Mouse (Mus musculus) limb, embryonic 11.5 days (tissue): Measurements from ENCODE around the gene Tle3. TPM values are rescaled to one million over a fixed set of nuclear protein-coding genes. Genes with fewer than 3 reads are reported as not detected.
A peak's percentile ranks its signal among the peaks of the same experiment; 100 is the strongest.

ENCODE experiments used
- ATAC-seq: fragments of 200-750 bp; cut with Nextera tagmentation; 2 replicates; pipeline ENCODE4 v1.8.0; 2017; ENCODE audit warnings: low read depth; ENCODE audit not compliant: insufficient number of reproducible peaks, low FRiP score, low TSS enrichment
- DNase-seq: peaks from one replicate; pipeline ENCODE4 v3.0.0-alpha.2; 2015; ENCODE audit warnings: low spot score
- H3K27ac ChIP-seq: fragments of 300-500 bp; sonication (generic); replicated peaks from 2 replicates; pipeline ENCODE4 v1.5.1; 2014; ENCODE audit warnings: low read depth, mild to moderate bottlenecking, low read length
- H3K27me3 ChIP-seq: fragments of 300-500 bp; sonication (generic); 2 replicates; pipeline ENCODE4 v1.6.1; 2014; ENCODE audit warnings: mild to moderate bottlenecking, low read length, mixed read lengths; ENCODE audit not compliant: control insufficient read depth, insufficient read depth
- H3K36me3 ChIP-seq: fragments of 300-500 bp; sonication (generic); 2 replicates; pipeline ENCODE4 v1.6.1; 2014; ENCODE audit warnings: mild to moderate bottlenecking, low read length, moderate library complexity, mixed read lengths; ENCODE audit not compliant: control insufficient read depth, insufficient read depth
- H3K4me1 ChIP-seq: fragments of 300-500 bp; sonication (generic); 2 replicates; pipeline ENCODE4 v1.6.1; 2014; ENCODE audit warnings: low read length, mixed read lengths; ENCODE audit not compliant: control insufficient read depth, insufficient read depth
- H3K4me2 ChIP-seq: fragments of 300-500 bp; sonication (generic); 2 replicates; pipeline ENCODE4 v1.6.1; 2014; ENCODE audit warnings: low read depth, mild to moderate bottlenecking, moderate library complexity; ENCODE audit not compliant: severe bottlenecking
- H3K4me3 ChIP-seq: fragments of 300-500 bp; sonication (generic); 2 replicates; pipeline ENCODE4 v1.5.1; 2014; ENCODE audit warnings: low read depth, low read length
- H3K9ac ChIP-seq: fragments of 300-500 bp; sonication (generic); 2 replicates; pipeline ENCODE4 v1.6.1; 2014; ENCODE audit warnings: mild to moderate bottlenecking, low read length
- H3K9me3 ChIP-seq: fragments of 300-500 bp; sonication (generic); 2 replicates; pipeline ENCODE4 v1.6.1; 2016; ENCODE audit warnings: low read length; ENCODE audit not compliant: control insufficient read depth
- WGBS: fragments of 180-500 bp; shearing (Covaris S2); extraction: QIAGEN DNeasy Blood & Tissue Kit; methylation state at CpG from one replicate; pipeline ENCODE4 v1.1.7; 2014; 5-methylcytosine and 5-hydroxymethylcytosine counted together
- polyA plus RNA-seq: library from polyadenylated mRNA; unstranded; fragments of >200 nt; fragmentation: Nextera tagmentation; extraction: Ambion mirVana; gene quantifications from 2 replicates; pipeline ENCODE4 v1.2.1, GENCODE M21; 2014

Gene Tle3
- 42.8 and 43.4 TPM in 2 replicates for polyA plus RNA-seq

GRCm38 (mm10) chr9:61371755-61372509, at the start of gene Tle3:
TSS of gene Tle3 (plus strand) at chr9:61372366.
- H3K9me3 ChIP-seq, result no peaks in the 10 kb centered on the region
- WGBS, result under 1% methylated on average over 35 of the region's 35 CpGs
- peak within 1 kb of the TSS; percentile 94 for H3K27ac ChIP-seq
- DNase-seq, result peak; percentile 99
- H3K4me1 ChIP-seq, result peaks cover 40% of the 10 kb centered on the region
- ATAC-seq, result peak; percentile 75
- no peaks in the 10 kb centered on the region; the same call in 1 of the 2 replicates for H3K36me3 ChIP-seq
- peak within 1 kb of the TSS; percentile 99 for H3K9ac ChIP-seq
- peak within 1 kb of the TSS; percentile 95 for H3K4me2 ChIP-seq
- H3K27me3 ChIP-seq, result no peaks in the 10 kb centered on the region
- H3K4me3 ChIP-seq, result peak within 1 kb of the TSS; percentile 97

- H3K27ac ChIP-seq, result no peak overlapping the region
- H3K4me1 ChIP-seq, result peaks cover 8% of the 10 kb centered on the region; the same call in 1 of the 2 replicates
- WGBS, result 77% methylated on average over 5 of the region's 5 CpGs
Observed at GRCm38 (mm10) chr9:61323221-61323620, 48.9 kb upstream of the Tle3 start.

GRCm38 (mm10) chr9:61323879-61324278, 48.3 kb upstream of the Tle3 start:
- H3K4me2 ChIP-seq, result no peak overlapping the region
- no peak overlapping the region for H3K4me3 ChIP-seq
- WGBS, result 43% methylated on average over 3 of the region's 3 CpGs
- H3K4me1 ChIP-seq, result peaks cover 8% of the 10 kb centered on the region; the same call in 1 of the 2 replicates
- no peak overlapping the region for H3K27ac ChIP-seq
- H3K27me3 ChIP-seq, result no peaks in the 10 kb centered on the region
- DNase-seq (no peak), ATAC-seq (no peak)
- H3K9me3 ChIP-seq, result no peaks in the 10 kb centered on the region
- no peaks in the 10 kb centered on the region for H3K36me3 ChIP-seq
- H3K9ac ChIP-seq, result no peak overlapping the region

More at GRCm38 (mm10) chr9:61323221-61323620, 48.9 kb upstream of the Tle3 start:
- Histone ChIP-seq H3K9ac (no peak overlapping the region), H3K27me3 (no peaks in the 10 kb centered on the region), H3K4me3 (no peak overlapping the region), H3K4me2 (no peak overlapping the region), H3K9me3 (no peaks in the 10 kb centered on the region), H3K36me3 (no peaks in the 10 kb centered on the region)
- DNase-seq (no peak), ATAC-seq (no peak)

- Histone ChIP-seq H3K9me3 (no peaks in the 10 kb centered on the region), H3K9ac (no peak overlapping the region), H3K27ac (no peak overlapping the region), H3K4me3 (no peak overlapping the region), H3K4me1 (peaks cover 8% of the 10 kb centered on the region; the same call in 1 of the 2 replicates), H3K27me3 (no peaks in the 10 kb centered on the region), H3K4me2 (no peak overlapping the region), H3K36me3 (no peaks in the 10 kb centered on the region)
- ATAC-seq (no peak), DNase-seq (no peak)
- 11% methylated on average over 12 of the region's 12 CpGs for WGBS
Observed at GRCm38 (mm10) chr9:61324354-61324753, 47.8 kb upstream of the Tle3 start.

- no peak overlapping the region for H3K4me3 ChIP-seq
- no peaks in the 10 kb centered on the region for H3K36me3 ChIP-seq
- no peak overlapping the region for H3K9ac ChIP-seq
- peaks cover 7% of the 10 kb centered on the region; the same call in 1 of the 2 replicates for H3K4me1 ChIP-seq
- H3K4me2 ChIP-seq, result no peak overlapping the region
- no peak overlapping the region for H3K27ac ChIP-seq
- ATAC-seq (no peak), DNase-seq (no peak)
- no peaks in the 10 kb centered on the region for H3K9me3 ChIP-seq
- no peaks in the 10 kb centered on the region for H3K27me3 ChIP-seq
- 20% methylated on average over 2 of the region's 2 CpGs for WGBS
Observed at GRCm38 (mm10) chr9:61325012-61325411, 47.2 kb upstream of the Tle3 start.

- Histone ChIP-seq H3K4me3 (no peak overlapping the region), H3K4me1 (0 out of 2 replicates have a peak, but pooled peaks cover 5% of the 10 kb centered on the region), H3K36me3 (no peaks in the 10 kb centered on the region), H3K4me2 (no peak overlapping the region), H3K9ac (no peak overlapping the region), H3K27ac (no peak overlapping the region), H3K9me3 (no peaks in the 10 kb centered on the region), H3K27me3 (no peaks in the 10 kb centered on the region)
- 12% methylated on average over 7 of the region's 7 CpGs for WGBS
- DNase-seq (no peak), ATAC-seq (no peak)
Observed at GRCm38 (mm10) chr9:61325931-61326351, 46.2 kb upstream of the Tle3 start.

GRCm38 (mm10) chr9:61326922-61327321, 45.2 kb upstream of the Tle3 start:
- H3K27me3 ChIP-seq, result no peaks in the 10 kb centered on the region
- 0 out of 2 replicates have a peak, but pooled peaks cover 5% of the 10 kb centered on the region for H3K4me1 ChIP-seq
- no peak overlapping the region for H3K9ac ChIP-seq
- no peaks in the 10 kb centered on the region for H3K9me3 ChIP-seq
- no peak overlapping the region for H3K4me2 ChIP-seq
- ATAC-seq (no peak), DNase-seq (no peak)
- H3K27ac ChIP-seq, result no peak overlapping the region
- no peak overlapping the region for H3K4me3 ChIP-seq
- no peaks in the 10 kb centered on the region for H3K36me3 ChIP-seq
- WGBS, result 65% methylated on average over 8 of the region's 8 CpGs

- Histone ChIP-seq H3K27me3 (no peaks in the 10 kb centered on the region), H3K9me3 (no peaks in the 10 kb centered on the region), H3K4me2 (no peak overlapping the region), H3K27ac (no peak overlapping the region), H3K36me3 (no peaks in the 10 kb centered on the region), H3K9ac (no peak overlapping the region), H3K4me3 (no peak overlapping the region), H3K4me1 (0 out of 2 replicates have a peak, but pooled peaks cover 8% of the 10 kb centered on the region)
- ATAC-seq (no peak), DNase-seq (no peak)
- WGBS, result 81% methylated on average over 5 of the region's 5 CpGs
Observed at GRCm38 (mm10) chr9:61328173-61328572, 44.0 kb upstream of the Tle3 start.
